Mouse (Mus musculus) large intestine, adult 2 months (tissue): Measurements from ENCODE around the gene Tas2r135. TPM values are rescaled to one million over a fixed set of nuclear protein-coding genes. Genes with fewer than 3 reads are reported as not detected.

ENCODE experiments used
- DNase-seq: peaks from one replicate; pipeline ENCODE4 v3.0.0-alpha.2; 2012; ENCODE audit warnings: low read depth, low spot score
- whole genome bisulfite sequencing: fragments of 180-500 bp; shearing (Covaris S2); methylation state at CpG from one replicate; pipeline ENCODE4 v1.1.7; 2018; 5-methylcytosine and 5-hydroxymethylcytosine counted together
- polyA plus RNA-seq: library from polyadenylated mRNA; depleted of rRNA; stranded (reverse); fragments of >200 nt; gene quantifications from 2 replicates; pipeline ENCODE4 v1.2.3, GENCODE M21; 2012

Gene Tas2r135
- polyA plus RNA-seq, 1 experiment = not detected

GRCm38 (mm10) chr6:42372816-42373547 is 32.3 kb upstream of the Tas2r135 start, which contains the start of gene Epha1:
TSS of gene Epha1 (minus strand) at chr6:42373268.
- 2% methylated on average over 36 of the region's 36 CpGs for WGBS
- DNase-seq = peak; percentile 88

GRCm38 (mm10) chr6:42373669-42374430 is 31.4 kb upstream of the Tas2r135 start:
- 38% methylated on average over 7 of the region's 7 CpGs for WGBS
- no peak for DNase-seq

- DNase-seq = no peak
- WGBS = 75% methylated on average over 4 of the region's 4 CpGs
Observed at GRCm38 (mm10) chr6:42374701-42375100, 30.5 kb upstream of the Tas2r135 start.

GRCm38 (mm10) chr6:42375131-42375530 is 30.1 kb upstream of the Tas2r135 start:
- DNase-seq = no peak
- 92% methylated on average over 2 of the region's 2 CpGs for WGBS

GRCm38 (mm10) chr6:42376016-42376415 is 29.2 kb upstream of the Tas2r135 start:
- DNase-seq = no peak
- 56% methylated on average over 4 of the region's 4 CpGs for WGBS

DNA sequence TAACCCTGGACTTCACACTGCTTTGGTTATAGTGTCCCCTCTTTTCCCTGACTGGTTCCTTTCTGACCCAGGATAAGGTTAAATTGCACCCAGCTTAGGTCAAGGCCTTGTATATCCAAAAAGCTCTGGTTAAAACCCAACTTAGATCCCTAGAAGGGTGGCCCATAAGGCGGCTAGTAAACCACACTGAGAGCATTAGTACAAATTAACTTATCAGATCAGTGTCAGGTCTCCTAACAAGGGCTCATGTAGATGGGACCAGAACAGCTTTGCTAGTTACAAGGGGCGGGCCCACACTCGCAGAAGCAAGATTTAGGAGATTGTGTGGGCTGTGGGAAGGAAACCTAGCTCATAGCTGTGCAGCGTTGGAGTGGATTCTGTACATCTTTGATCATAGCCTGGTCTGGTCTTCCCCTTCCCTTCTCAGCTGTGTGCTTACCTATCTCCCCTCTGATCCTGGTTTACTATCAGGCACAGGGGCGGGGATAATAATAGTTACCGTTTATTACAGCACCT is 28.7 kb upstream of the Tas2r135 start:
- 77% methylated on average over 6 of the region's 6 CpGs for WGBS
- DNase-seq = no peak

DNA sequence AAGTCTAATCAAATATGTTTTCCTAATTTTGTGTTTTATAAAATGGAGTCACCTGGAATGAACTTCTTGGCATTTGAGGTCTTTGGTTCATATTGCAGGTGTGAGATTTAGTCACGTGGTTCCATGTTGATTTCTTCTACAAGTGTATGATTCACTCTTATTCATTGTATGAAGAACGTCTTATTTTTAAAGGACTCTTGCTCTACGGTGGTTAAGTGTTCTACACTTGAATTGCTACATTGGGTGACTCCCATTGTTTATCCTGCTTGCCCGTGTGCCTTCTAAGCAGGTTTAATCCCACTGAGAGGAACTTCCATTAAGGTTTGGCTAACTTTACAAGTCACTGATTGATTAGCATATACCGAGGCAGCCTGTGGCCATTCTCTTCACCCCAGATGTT is 28.0 kb upstream of the Tas2r135 start:
- DNase-seq = no peak
- 81% methylated on average over 5 of the region's 5 CpGs for WGBS

DNA sequence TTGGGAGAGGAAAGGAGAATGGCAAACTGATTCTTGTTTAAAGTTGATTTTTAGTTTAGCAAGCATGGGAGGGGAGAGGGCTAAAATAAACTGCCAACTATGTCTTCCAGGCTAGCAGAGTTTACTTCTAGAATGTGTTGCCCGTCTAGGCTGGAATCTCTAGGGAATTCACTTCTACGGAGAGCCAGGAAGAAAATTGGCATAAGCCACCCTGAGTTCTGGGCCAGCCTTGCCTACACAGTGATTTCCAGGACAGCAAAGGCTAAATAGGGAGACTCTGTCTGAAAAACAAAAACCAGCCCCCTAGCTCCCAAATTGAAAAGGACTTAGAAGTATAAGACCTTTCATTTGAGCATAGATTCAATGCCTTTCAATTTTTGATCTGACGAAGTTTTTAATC is 25.7 kb upstream of the Tas2r135 start:
- 81% methylated on average over 3 of the region's 3 CpGs for WGBS
- no peak for DNase-seq

DNA sequence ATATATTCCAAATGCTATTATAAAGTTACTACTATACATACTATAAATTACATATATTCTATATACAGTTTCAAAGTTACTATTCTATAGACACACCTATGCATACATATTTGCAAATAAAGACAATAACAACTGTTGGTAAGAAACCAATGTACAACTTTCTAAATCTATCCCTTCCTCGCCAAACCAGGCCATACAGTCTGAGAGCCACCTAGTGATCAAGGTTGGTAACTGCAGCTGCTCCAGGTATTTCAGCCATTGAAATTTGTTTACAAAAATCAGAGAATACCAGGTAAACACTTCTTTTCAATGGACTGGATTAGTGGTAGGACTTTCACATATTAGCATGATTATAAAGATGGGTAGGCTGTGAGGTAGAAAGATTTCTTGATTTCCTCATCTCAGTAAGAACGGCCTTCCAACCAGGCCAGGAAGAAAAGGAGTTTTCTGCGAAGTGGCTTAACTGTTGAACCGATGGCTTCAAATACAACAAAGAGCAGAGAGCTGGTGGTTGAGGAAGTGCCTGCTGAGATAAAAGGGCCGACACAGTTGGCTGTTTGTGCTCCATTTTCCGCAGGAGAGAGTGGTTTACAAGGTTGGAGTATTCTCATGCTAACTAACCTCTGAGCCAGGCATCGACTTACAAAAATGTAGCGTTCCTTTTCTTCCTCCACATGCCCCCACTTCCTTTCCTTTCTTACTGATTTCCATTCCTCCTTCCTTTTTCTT is 24.7 kb upstream of the Tas2r135 start:
- WGBS = 40% methylated on average over 8 of the region's 8 CpGs
- DNase-seq = no peak

DNA sequence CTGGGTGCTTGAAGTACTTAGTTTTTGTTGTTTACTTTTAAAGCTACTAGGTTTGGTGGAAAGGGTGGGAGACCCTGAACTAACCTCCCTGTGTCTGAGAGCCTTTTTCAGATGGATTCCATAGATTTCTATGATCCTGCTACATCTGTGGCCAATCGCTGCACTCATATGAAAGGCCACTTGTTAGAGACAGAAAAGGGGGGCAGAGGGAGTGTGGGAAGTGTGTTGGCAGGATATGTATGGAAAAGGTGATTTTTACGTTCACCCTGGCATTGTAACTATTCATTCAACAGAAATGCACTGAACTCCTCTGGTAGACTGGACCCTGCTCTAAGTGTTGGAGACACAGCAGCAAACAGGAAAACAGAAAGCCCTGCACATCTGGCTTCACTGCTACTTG is 24.0 kb upstream of the Tas2r135 start:
- WGBS = 79% methylated on average over 2 of the region's 2 CpGs
- no peak for DNase-seq

- 52% methylated on average over 9 of the region's 9 CpGs for WGBS
- no peak for DNase-seq
Observed at GRCm38 (mm10) chr6:42381916-42382381, 23.3 kb upstream of the Tas2r135 start.

DNA sequence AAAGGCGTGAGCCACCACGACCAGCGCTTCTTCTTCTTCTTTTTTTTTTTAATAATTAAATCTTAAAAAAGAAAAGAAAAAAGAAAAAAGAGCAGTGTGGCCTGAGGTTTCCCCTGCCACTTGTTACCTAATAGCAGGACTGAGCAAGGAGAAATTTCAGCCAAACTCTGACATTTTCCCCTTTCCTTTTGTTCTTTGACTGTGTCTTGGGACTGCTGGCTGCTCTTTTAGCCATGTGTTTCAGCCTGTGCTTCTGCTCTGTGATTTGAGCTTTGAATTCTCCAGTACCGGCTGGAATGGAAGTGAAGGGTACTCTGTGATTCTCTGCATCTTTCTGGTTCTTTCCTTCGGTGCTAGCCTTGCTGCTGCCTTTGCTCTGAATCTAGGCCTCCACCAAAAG is 21.9 kb upstream of the Tas2r135 start:
- DNase-seq = no peak
- WGBS = 94% methylated on average over 5 of the region's 5 CpGs

- 71% methylated on average over 4 of the region's 4 CpGs for WGBS
- no peak for DNase-seq
Observed at GRCm38 (mm10) chr6:42385635-42386034, 19.6 kb upstream of the Tas2r135 start.

GRCm38 (mm10) chr6:42391796-42392330 is 13.4 kb upstream of the Tas2r135 start:
- WGBS = 37% methylated on average over 2 of the region's 2 CpGs
- DNase-seq = no peak

GRCm38 (mm10) chr6:42395960-42396809 is 9.0 kb upstream of the Tas2r135 start:
- no peak for DNase-seq
- 27% methylated on average over 9 of the region's 9 CpGs for WGBS

- WGBS = 51% methylated on average over 3 of the region's 3 CpGs
- no peak for DNase-seq
Observed at GRCm38 (mm10) chr6:42397041-42397657, 8.1 kb upstream of the Tas2r135 start.

DNA sequence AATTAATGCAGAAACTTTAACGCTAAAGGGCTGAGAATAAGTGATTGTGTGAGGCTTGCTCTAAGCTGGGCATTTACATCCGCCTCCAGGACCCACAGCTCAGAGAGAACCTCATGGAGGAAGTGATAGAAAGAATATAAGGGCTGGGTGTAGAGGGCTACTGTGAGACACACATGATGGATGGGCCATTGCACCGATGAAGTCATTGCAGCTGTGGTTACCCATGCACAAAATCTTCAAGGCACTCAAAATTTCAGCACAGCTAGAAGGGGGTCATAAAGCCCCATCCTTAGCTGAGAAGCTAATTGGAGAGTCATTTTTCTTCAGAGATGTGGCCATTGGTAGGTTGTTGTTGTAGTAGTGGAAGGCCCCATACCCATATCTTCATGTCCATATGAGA is 6.9 kb upstream of the Tas2r135 start:
- WGBS = 87% methylated on average over 3 of the region's 3 CpGs
- DNase-seq = no peak

- 100% methylated on average over 1 of the region's 1 CpGs for WGBS
- no peak for DNase-seq
Observed at GRCm38 (mm10) chr6:42398998-42399397, 6.2 kb upstream of the Tas2r135 start.

GRCm38 (mm10) chr6:42399938-42400337 is 5.3 kb upstream of the Tas2r135 start, which contains the start of gene Tas2r143:
TSS of gene Tas2r143 (plus strand) at chr6:42400238.
- DNase-seq = no peak
- WGBS = 93% methylated on average over 1 of the region's 1 CpGs
